Mouse (Mus musculus) lung, adult 2 months (tissue): Measurements from ENCODE around the gene Drg1.

Source experiments
- CTCF ChIP-seq: fragments of 200-500 bp; IDR thresholded peaks from 2 replicates; pipeline ENCODE4 v1.5.1; 2011; ENCODE audit warnings: mild to moderate bottlenecking, low read length, control low read depth; ENCODE audit not compliant: insufficient read depth
- POLR2A ChIP-seq: fragments of 200-500 bp; IDR thresholded peaks from 2 replicates; pipeline ENCODE4 v1.6.1; 2011; ENCODE audit warnings: low read depth, mild to moderate bottlenecking, control low read depth, low read length, borderline replicate concordance; ENCODE audit errors: extremely low read depth

- TF ChIP-seq POLR2A, result no peak
- TF ChIP-seq CTCF, result no peak
These were observed 12.1 kb upstream of the Drg1 start for GRCm38 (mm10) chr11:3278351-3278750.
